Mouse (Mus musculus) lung, embryonic 14.5 days (tissue): ENCODE data around the gene Gm12253. TPM values are rescaled to one million over a fixed set of nuclear protein-coding genes. Genes with fewer than 3 reads are reported as not detected.

Experiments used
- ATAC-seq: fragments of 200-750 bp; cut with Nextera tagmentation; 2 replicates; pipeline ENCODE4 v1.8.0; 2017; ENCODE audit warnings: mild to moderate bottlenecking, moderate TSS enrichment, moderate library complexity; ENCODE audit not compliant: insufficient read depth
- DNase-seq: peaks from one replicate; pipeline ENCODE4 v3.0.0-alpha.2; 2015
- H3K27ac ChIP-seq: fragments of 300-500 bp; sonication (generic); 2 replicates; pipeline ENCODE4 v1.5.1; 2014; ENCODE audit warnings: low read depth, mild to moderate bottlenecking, moderate library complexity
- H3K27me3 ChIP-seq: fragments of 300-500 bp; sonication (generic); 2 replicates; pipeline ENCODE4 v1.6.1; 2014; ENCODE audit warnings: low read length, control low read depth; ENCODE audit not compliant: insufficient read depth
- H3K36me3 ChIP-seq: fragments of 300-500 bp; sonication (generic); 2 replicates; pipeline ENCODE4 v1.6.1; 2014; ENCODE audit warnings: control low read depth; ENCODE audit not compliant: insufficient read depth
- H3K4me1 ChIP-seq: fragments of 300-500 bp; sonication (generic); 2 replicates; pipeline ENCODE4 v1.6.1; 2014; ENCODE audit warnings: antibody characterized with exemption, control low read depth; ENCODE audit not compliant: insufficient read depth
- H3K4me2 ChIP-seq: fragments of 300-500 bp; sonication (generic); 2 replicates; pipeline ENCODE4 v1.6.1; 2014; ENCODE audit warnings: mild to moderate bottlenecking
- H3K4me3 ChIP-seq: fragments of 300-500 bp; sonication (generic); 2 replicates; pipeline ENCODE4 v1.5.1; 2014; ENCODE audit warnings: low read depth, low read length
- H3K9ac ChIP-seq: fragments of 300-500 bp; sonication (generic); 2 replicates; pipeline ENCODE4 v1.6.1; 2014
- H3K9me3 ChIP-seq: fragments of 300-500 bp; sonication (generic); 2 replicates; pipeline ENCODE4 v1.6.1; 2016; ENCODE audit warnings: low read depth, low read length, control low read depth
- CTCF ChIP-seq: IDR thresholded peaks from 2 replicates; pipeline ENCODE4 v1.5.1; 2016; ENCODE audit warnings: antibody characterized with exemption, low read depth
- WGBS: fragments of 180-500 bp; shearing (Covaris S2); extraction: QIAGEN DNeasy Blood & Tissue Kit; methylation state at CpG from one replicate; pipeline ENCODE4 v1.1.7; 2014; 5-methylcytosine and 5-hydroxymethylcytosine counted together
- polyA plus RNA-seq: library from polyadenylated mRNA; unstranded; fragments of >200 nt; fragmentation: Nextera tagmentation; extraction: Ambion mirVana; gene quantifications from 2 replicates; pipeline ENCODE4 v1.2.1, GENCODE M21; 2014

Gene Gm12253
- polyA plus RNA-seq, 1 experiment from 2014 or later, result not detected

GRCm38 (mm10) chr11:58452759-58453158 lies 20.4 kb downstream of the Gm12253 start, which contains the start of gene Lypd9:
Gene Lypd9, minus strand, starts transcription at chr11:58452923.
- Histone ChIP-seq H3K36me3 (no peaks in the 10 kb centered on the region), H3K27ac (no peak within 1 kb of the TSS), H3K27me3 (no peaks in the 10 kb centered on the region), H3K9me3 (no peaks in the 10 kb centered on the region), H3K4me3 (no peak within 1 kb of the TSS), H3K4me1 (no peaks in the 10 kb centered on the region), H3K9ac (no peak within 1 kb of the TSS), H3K4me2 (no peak within 1 kb of the TSS)
- DNase-seq, result no peak
- TF ChIP-seq CTCF, result no peak
- ATAC-seq, result no peak
- 93% methylated on average over 9 of the region's 9 CpGs for WGBS

- TF ChIP-seq CTCF, result no peak
- H3K27me3 ChIP-seq, result no peaks in the 10 kb centered on the region
- WGBS, result 28% methylated on average over 4 of the region's 4 CpGs
- no peaks in the 10 kb centered on the region for H3K9me3 ChIP-seq
- no peak for DNase-seq
- H3K4me1 ChIP-seq, result no peaks in the 10 kb centered on the region
- H3K27ac ChIP-seq, result no peak overlapping the region
- no peaks in the 10 kb centered on the region for H3K36me3 ChIP-seq
- H3K4me2 ChIP-seq, result no peak overlapping the region
- ATAC-seq, result no peak
- no peak overlapping the region for H3K9ac ChIP-seq
- H3K4me3 ChIP-seq, result no peak overlapping the region
Observed at GRCm38 (mm10) chr11:58453592-58453991, 21.2 kb downstream of the Gm12253 start.

GRCm38 (mm10) chr11:58462170-58462569 lies 29.8 kb downstream of the Gm12253 start, which contains the start of gene Olfr30:
Gene Olfr30, minus strand, starts transcription at chr11:58462270.
- Histone ChIP-seq H3K4me3 (no peak within 1 kb of the TSS), H3K9ac (no peak within 1 kb of the TSS), H3K27ac (no peak within 1 kb of the TSS), H3K4me1 (no peaks in the 10 kb centered on the region), H3K36me3 (no peaks in the 10 kb centered on the region), H3K27me3 (no peaks in the 10 kb centered on the region), H3K9me3 (no peaks in the 10 kb centered on the region), H3K4me2 (no peak within 1 kb of the TSS)
- no peak for TF ChIP-seq CTCF
- ATAC-seq (no peak), DNase-seq (no peak)

Other genes starting within 250 kb of the Gm12253 start
- gene Igtp, start 233.0 kb upstream of the Gm12253 start, polyA plus RNA-seq, result 3.7 and 4.3 TPM in 2 replicates
- 1.8 and 1.9 TPM in 2 replicates for gene Irgm2, start 232.9 kb upstream of the Gm12253 start, polyA plus RNA-seq
- gene 4930438A08Rik, start 157.8 kb upstream of the Gm12253 start, polyA plus RNA-seq, result not detected in 2 replicates
- gene Zfp692, start 125.5 kb upstream of the Gm12253 start, polyA plus RNA-seq, result 13.9 and 15.2 TPM in 2 replicates
- 31.3 and 39.1 TPM in 2 replicates for gene Zfp672, start 102.2 kb upstream of the Gm12253 start, polyA plus RNA-seq
- gene Sh3bp5l, start 101.8 kb upstream of the Gm12253 start, polyA plus RNA-seq, result 26.3 and 26.4 TPM in 2 replicates
- gene Lypd8, start 53.5 kb upstream of the Gm12253 start, polyA plus RNA-seq, result not detected in 2 replicates
- gene 1810065E05Rik, start 11.4 kb upstream of the Gm12253 start, polyA plus RNA-seq, result not detected in 2 replicates
- not detected in 2 replicates for gene Lypd9, start 20.4 kb downstream of the Gm12253 start, polyA plus RNA-seq
- gene Olfr30, start 29.7 kb downstream of the Gm12253 start, polyA plus RNA-seq, result not detected in 2 replicates
- gene Olfr332, start 60.0 kb downstream of the Gm12253 start, polyA plus RNA-seq, result not detected in 2 replicates
- gene Olfr331, start 70.0 kb downstream of the Gm12253 start, polyA plus RNA-seq, result not detected in 2 replicates
- not detected in 2 replicates for gene Olfr330, start 102.3 kb downstream of the Gm12253 start, polyA plus RNA-seq
- not detected in 2 replicates for gene Olfr329-ps, start 113.9 kb downstream of the Gm12253 start, polyA plus RNA-seq
- 0.07 and 0.08 TPM in 2 replicates for gene Olfr328, start 123.1 kb downstream of the Gm12253 start, polyA plus RNA-seq
- not detected in 2 replicates for gene Olfr224, start 138.0 kb downstream of the Gm12253 start, polyA plus RNA-seq
- gene Olfr325, start 145.2 kb downstream of the Gm12253 start, polyA plus RNA-seq, result not detected in 2 replicates
- not detected in 2 replicates for gene Olfr324, start 162.6 kb downstream of the Gm12253 start, polyA plus RNA-seq
- not detected in 2 replicates for gene 2210407C18Rik, start 183.5 kb downstream of the Gm12253 start, polyA plus RNA-seq
- not detected in 2 replicates for gene Olfr323, start 197.9 kb downstream of the Gm12253 start, polyA plus RNA-seq
- 0.11 TPM in 1 of 2 replicates, not detected in the other for gene Trim58, start 207.9 kb downstream of the Gm12253 start, polyA plus RNA-seq
- gene Olfr322, start 226.2 kb downstream of the Gm12253 start, polyA plus RNA-seq, result not detected in 2 replicates
- not detected in 2 replicates for gene Olfr320, start 248.5 kb downstream of the Gm12253 start, polyA plus RNA-seq